Mouse (Mus musculus) megakaryocyte, embryonic 14.5 days (primary cell): ENCODE data around the gene Sorcs2.

Source experiments
- FLI1 ChIP-seq: IDR thresholded peaks from 2 replicates; pipeline ENCODE4 v1.6.1; 2012; ENCODE audit warnings: low read length, inconsistent platforms, mixed read lengths
- GATA1 ChIP-seq: IDR thresholded peaks from 3 replicates; pipeline ENCODE4 v1.6.1; 2012; ENCODE audit warnings: mixed read lengths, low read length, inconsistent platforms, borderline replicate concordance

GRCm38 (mm10) chr5:36075172-36076074 is 322.5 kb downstream of the Sorcs2 start:
- TF ChIP-seq GATA1 = no peak
- no peak for TF ChIP-seq FLI1
